Mouse (Mus musculus): ENCODE measurements around the gene Tmem8b. TPM values are rescaled to one million over a fixed set of nuclear protein-coding genes. Genes with fewer than 3 reads are reported as not detected.

Gene Tmem8b
- polyA plus RNA-seq, 1 experiment from 2014 or later, result 1.1 TPM

GRCm38 (mm10) chr4:43713652-43714219 lies 45.0 kb downstream of the Tmem8b start:
- no peak for DNase-seq (ENCODE audit: low spot score)

GRCm38 (mm10) chr4:43720491-43721228 lies 51.9 kb downstream of the Tmem8b start:
- no peak for DNase-seq (ENCODE audit: low spot score)

GRCm38 (mm10) chr4:43722191-43722590 lies 53.4 kb downstream of the Tmem8b start:
- DNase-seq (ENCODE audit: low spot score), result no peak

GRCm38 (mm10) chr4:43724764-43725163 lies 56.0 kb downstream of the Tmem8b start:
- DNase-seq (ENCODE audit: low spot score), result no peak

GRCm38 (mm10) chr4:43726228-43726993 lies 57.6 kb downstream of the Tmem8b start:
- no peak for DNase-seq (ENCODE audit: low spot score)

GRCm38 (mm10) chr4:43726995-43727394 lies 58.2 kb downstream of the Tmem8b start, which contains the start of gene Hrct1:
Hrct1 (plus strand) TSS chr4:43727188.
- DNase-seq (ENCODE audit: low spot score), result no peak

DNA sequence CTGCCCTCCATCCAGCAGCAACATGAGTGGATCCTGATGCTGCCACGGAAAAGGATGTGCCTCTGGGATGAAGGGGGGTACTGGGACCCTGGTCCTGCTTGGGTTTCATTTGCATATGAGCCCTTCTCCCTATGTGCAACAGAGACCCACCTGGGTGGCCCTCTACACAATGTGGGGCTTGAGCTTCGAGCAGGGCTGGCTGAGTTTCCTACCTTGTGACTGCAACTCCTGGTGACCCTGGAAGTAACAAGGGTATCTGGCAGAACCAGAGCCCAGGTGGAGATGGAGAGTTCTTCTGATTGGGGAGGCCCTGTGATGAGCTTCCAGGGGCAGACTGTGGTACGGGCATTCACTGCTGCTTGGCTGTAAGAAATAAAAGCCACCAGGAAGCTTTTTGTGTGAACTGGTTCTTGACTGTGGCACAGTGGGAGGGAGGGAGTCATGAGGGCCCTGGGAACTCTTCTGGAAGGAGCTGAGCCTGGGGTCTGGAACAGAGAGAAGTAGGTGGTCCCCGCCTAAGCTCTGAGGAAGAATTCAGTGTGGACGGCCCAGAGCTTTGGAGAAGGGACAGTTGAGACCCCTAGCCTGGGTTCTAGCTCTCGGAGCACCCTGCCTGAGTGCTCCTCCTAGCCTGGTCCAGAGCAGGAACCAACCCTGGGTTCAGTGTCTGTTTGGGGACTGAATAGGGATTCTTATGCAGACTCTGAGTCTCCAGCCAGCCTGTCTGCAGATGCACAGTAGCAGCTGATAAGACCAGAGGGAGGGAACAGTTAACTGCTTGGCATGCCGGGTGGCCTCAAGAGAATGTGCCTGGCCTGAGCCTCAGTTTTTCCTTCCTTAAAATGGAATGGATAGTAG lies 59.2 kb downstream of the Tmem8b start:
- no peak for DNase-seq (ENCODE audit: low spot score)

GRCm38 (mm10) chr4:43728576-43728954 lies 59.8 kb downstream of the Tmem8b start:
- no peak for DNase-seq (ENCODE audit: low spot score)

- DNase-seq (ENCODE audit: low spot score), result no peak
Measured at GRCm38 (mm10) chr4:43729126-43729525, 60.4 kb downstream of the Tmem8b start.

DNA sequence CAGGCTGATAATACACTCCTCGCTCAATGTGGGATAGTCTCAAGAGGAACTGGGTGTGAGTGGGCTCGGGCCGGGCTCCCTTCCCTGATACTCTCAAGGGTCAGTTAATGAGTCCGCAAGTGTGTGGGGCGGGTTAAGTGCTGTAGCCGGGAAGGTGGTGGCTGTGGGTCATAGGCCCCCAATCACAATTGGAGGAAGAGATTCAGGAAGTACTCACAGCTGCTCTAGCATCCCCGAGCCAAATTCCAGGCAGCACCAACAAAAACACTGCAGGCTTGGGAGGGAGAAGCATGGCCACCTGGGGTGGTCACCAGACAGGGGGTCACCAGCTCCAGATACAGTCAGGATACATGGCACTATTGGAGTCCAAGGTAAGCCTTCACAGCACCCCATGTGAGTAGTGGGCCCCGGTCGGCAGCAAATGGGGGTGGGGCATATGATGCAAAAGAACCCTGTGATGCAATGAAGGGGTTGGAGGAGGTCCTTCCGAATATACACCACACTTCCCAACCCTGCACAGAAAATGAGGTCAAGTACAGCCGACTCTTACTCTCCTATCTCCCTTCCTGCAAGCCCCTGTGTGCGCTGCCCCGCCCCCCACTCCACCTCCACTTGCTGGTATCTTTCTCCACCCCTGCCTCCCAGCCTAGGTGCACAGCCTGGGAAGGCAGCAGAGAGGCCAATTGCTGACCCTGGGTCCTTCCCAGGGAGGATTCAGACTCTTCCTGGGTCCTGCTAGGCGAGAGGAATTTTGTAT lies 61.2 kb downstream of the Tmem8b start, which contains the start of gene Spaar:
TSS of gene Spaar (plus strand) at position 241 of the 757 bp plus-strand sequence.
- no peak for DNase-seq (ENCODE audit: low spot score)

DNA sequence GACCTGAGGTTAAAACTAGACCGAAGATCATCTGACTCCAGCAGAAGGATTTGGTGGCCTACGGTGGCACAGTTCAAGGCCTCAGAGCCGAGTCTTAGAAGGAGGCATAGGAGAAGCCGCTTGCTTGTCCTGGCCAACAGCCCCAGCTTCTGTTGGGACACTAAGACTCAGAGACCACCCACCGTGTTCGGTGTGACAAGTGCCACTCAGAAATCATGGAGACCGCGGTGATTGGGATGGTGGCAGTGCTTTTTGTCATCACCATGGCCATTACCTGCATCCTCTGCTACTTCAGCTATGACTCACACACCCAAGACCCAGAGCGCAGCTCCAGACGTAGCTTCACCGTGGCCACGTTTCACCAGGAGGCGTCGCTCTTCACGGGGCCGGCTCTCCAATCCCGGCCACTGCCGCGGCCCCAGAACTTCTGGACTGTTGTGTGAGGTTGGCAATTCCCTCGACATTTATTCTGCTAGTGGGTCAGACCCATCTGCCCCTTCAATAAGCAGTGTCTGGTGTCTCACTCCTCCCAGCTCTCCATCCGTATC lies 62.1 kb downstream of the Tmem8b start:
- DNase-seq (ENCODE audit: low spot score), result no peak

DNA sequence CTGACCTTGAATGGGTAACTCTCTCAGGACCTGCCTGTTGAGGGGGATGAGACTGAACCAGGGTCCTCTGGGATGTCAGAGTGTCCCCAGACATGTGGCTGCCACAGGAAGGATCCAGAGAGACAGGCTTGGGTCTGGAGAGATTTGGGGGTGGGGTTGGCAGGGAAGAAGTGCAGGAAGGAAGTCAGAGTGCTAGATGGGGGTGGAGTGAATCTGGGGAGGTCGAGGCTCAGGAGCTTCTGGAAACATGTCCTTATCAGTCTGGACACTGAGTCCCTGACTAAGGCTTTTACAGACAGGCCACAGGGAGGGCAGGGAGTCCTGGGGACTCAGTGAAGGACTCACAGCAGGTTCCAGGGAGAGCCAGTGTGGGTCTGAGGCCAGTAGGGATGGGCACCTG lies 63.4 kb downstream of the Tmem8b start:
- DNase-seq (ENCODE audit: low spot score), result no peak

- DNase-seq (ENCODE audit: low spot score), result no peak
Measured at GRCm38 (mm10) chr4:43733186-43733585, 64.4 kb downstream of the Tmem8b start.

- no peak for DNase-seq (ENCODE audit: low spot score)
Measured at GRCm38 (mm10) chr4:43737144-43737543, 68.4 kb downstream of the Tmem8b start.

- no peak for DNase-seq (ENCODE audit: low spot score)
Measured at GRCm38 (mm10) chr4:43738989-43739674, 70.4 kb downstream of the Tmem8b start.

DNA sequence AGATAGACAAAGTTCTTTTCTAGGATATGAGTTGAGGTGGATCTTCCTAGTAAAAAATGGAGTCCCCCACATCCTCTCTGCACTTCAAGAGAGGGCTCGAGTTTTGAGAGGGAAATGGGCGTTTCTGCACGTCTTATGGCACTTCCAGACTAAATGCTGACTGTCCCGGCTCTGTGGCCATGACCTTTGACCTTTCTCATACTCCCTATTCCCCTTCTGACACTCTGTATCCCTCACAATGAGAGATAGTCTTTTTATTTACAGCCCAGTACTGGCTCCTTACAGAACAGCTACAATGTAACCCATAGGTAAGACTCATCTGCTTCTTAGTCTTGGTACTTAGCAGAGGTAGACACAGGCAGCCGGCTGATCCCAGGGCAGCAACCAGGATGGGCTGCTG lies 72.8 kb downstream of the Tmem8b start:
- no peak for DNase-seq (ENCODE audit: low spot score)

All from thymus, postnatal 0 days (tissue).